Mouse (Mus musculus) E14TG2a.4 (cell line): ENCODE measurements around the gene Usp5.

ENCODE experiments used
- CTCF ChIP-seq: conservative IDR thresholded peaks from 2 replicates; pipeline ENCODE4 v1.5.1; 2014; ENCODE audit warnings: low read length
- NANOG ChIP-seq: IDR thresholded peaks from 2 replicates; pipeline ENCODE4 v1.6.1; 2014; ENCODE audit warnings: borderline replicate concordance, low read length, mixed read lengths
- POU5F1 ChIP-seq: IDR thresholded peaks from 2 replicates; pipeline ENCODE4 v1.6.1; 2014; ENCODE audit warnings: low read length, borderline replicate concordance

DNA sequence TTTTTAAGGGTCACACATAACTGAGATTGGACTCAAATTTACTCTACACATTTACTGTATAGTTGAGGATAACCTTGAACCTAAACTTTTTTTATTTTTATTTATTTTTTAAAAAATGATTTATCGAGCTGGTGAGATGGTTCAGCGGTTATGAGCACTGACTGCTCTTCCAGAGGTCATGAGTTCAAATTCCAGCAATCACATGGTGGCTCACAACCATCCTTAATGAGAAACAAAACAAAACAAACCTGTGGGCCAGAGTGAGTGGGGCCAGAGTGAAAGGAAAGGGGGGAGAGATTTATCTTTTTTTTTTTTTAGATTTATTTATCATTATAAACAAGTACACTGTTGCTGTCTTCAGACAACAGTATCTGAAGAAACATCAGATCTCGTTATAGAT, 37.4 kb downstream of the Usp5 start:
- no peak for TF ChIP-seq CTCF
- no peak for TF ChIP-seq NANOG
- TF ChIP-seq POU5F1, result no peak
